Mouse (Mus musculus) intestine, embryonic 14.5 days (tissue): ENCODE data around the gene Olfr1181. TPM values are rescaled to one million over a fixed set of nuclear protein-coding genes. Genes with fewer than 3 reads are reported as not detected.
"Not testable (repeated sequence)": the region's sequence is repeated elsewhere in the genome, so short reads cannot be mapped to it uniquely, and the experiment has no call there.

Experiments
- ATAC-seq: fragments of 200-750 bp; cut with Nextera tagmentation; replicated peaks from 2 replicates; pipeline ENCODE4 v1.8.0; 2017; ENCODE audit warnings: low read depth, moderate number of reproducible peaks, moderate TSS enrichment, moderate library complexity; ENCODE audit not compliant: low FRiP score, low TSS enrichment
- DNase-seq: peaks from one replicate; pipeline ENCODE4 v3.0.0-alpha.2; 2018; ENCODE audit warnings: low spot score
- H3K27ac ChIP-seq: fragments of 300-500 bp; sonication (generic); 2 replicates; pipeline ENCODE4 v1.5.1; 2014; ENCODE audit warnings: low read depth, mild to moderate bottlenecking, control low read depth
- H3K27me3 ChIP-seq: fragments of 300-500 bp; sonication (generic); replicated peaks from 2 replicates; pipeline ENCODE4 v1.6.1; 2014; ENCODE audit warnings: low read length, control low read depth; ENCODE audit not compliant: control insufficient read depth, insufficient read depth
- H3K36me3 ChIP-seq: fragments of 300-500 bp; sonication (generic); 2 replicates; pipeline ENCODE4 v1.6.1; 2014; ENCODE audit warnings: low read length, control low read depth; ENCODE audit not compliant: control insufficient read depth, insufficient read depth
- H3K4me1 ChIP-seq: fragments of 300-500 bp; sonication (generic); replicated peaks from 2 replicates; pipeline ENCODE4 v1.6.1; 2014; ENCODE audit warnings: low read length, control low read depth, mixed read lengths; ENCODE audit not compliant: control insufficient read depth, insufficient read depth
- H3K4me2 ChIP-seq: fragments of 300-500 bp; sonication (generic); 2 replicates; pipeline ENCODE4 v1.6.1; 2014; ENCODE audit warnings: low read length
- H3K4me3 ChIP-seq: fragments of 300-500 bp; sonication (generic); 2 replicates; pipeline ENCODE4 v1.5.1; 2014; ENCODE audit warnings: low read depth, low read length, control low read depth, mixed read lengths
- H3K9ac ChIP-seq: fragments of 300-500 bp; sonication (generic); 2 replicates; pipeline ENCODE4 v1.6.1; 2014; ENCODE audit warnings: mild to moderate bottlenecking, low read length
- H3K9me3 ChIP-seq: fragments of 300-500 bp; sonication (generic); 2 replicates; pipeline ENCODE4 v1.6.1; 2016; ENCODE audit warnings: low read length, control low read depth; ENCODE audit not compliant: control insufficient read depth
- WGBS: fragments of 180-500 bp; shearing (Covaris S2); extraction: QIAGEN DNeasy Blood & Tissue Kit; methylation state at CpG from one replicate; pipeline ENCODE4 v1.1.7; 2014; 5-methylcytosine and 5-hydroxymethylcytosine counted together
- polyA plus RNA-seq: library from polyadenylated mRNA; unstranded; fragments of >200 nt; fragmentation: Nextera tagmentation; extraction: Ambion mirVana; gene quantifications from 2 replicates; pipeline ENCODE4 v1.2.1, GENCODE M21; 2014

The Olfr1181 gene
- polyA plus RNA-seq, result not detected in 2 replicates

GRCm38 (mm10) chr2:88426071-88426470 is at the start of gene Olfr1181:
TSS of gene Olfr1181 (minus strand) at chr2:88426171.
- H3K4me1 ChIP-seq, result no peaks in the 10 kb centered on the region
- no peaks in the 10 kb centered on the region for H3K36me3 ChIP-seq
- ATAC-seq, result no peak
- no peaks in the 10 kb centered on the region for H3K9me3 ChIP-seq
- WGBS, result 83% methylated on average over 1 of the region's 1 CpGs
- no peak within 1 kb of the TSS for H3K4me2 ChIP-seq
- H3K9ac ChIP-seq, result no peak within 1 kb of the TSS
- no peak within 1 kb of the TSS for H3K4me3 ChIP-seq
- H3K27me3 ChIP-seq, result no peaks in the 10 kb centered on the region
- no peak within 1 kb of the TSS for H3K27ac ChIP-seq
- no peak for DNase-seq

GRCm38 (mm10) chr2:88454567-88454966 is 28.6 kb upstream of the Olfr1181 start, which contains the start of gene Olfr1183:
TSS of gene Olfr1183 (plus strand) at chr2:88454867.
- H3K9ac ChIP-seq, H3K4me3 ChIP-seq, H3K9me3 ChIP-seq, H3K27ac ChIP-seq, ATAC-seq, H3K4me1 ChIP-seq, H3K27me3 ChIP-seq, H3K4me2 ChIP-seq, H3K36me3 ChIP-seq, DNase-seq: not testable (repeated sequence)
- 90% methylated on average over 1 of the region's 1 CpGs for WGBS

GRCm38 (mm10) chr2:88449031-88449430 is 23.1 kb upstream of the Olfr1181 start, which contains the start of gene Gm13757:
TSS of gene Gm13757 (minus strand) at chr2:88449131.
- Histone ChIP-seq H3K9ac (no peak within 1 kb of the TSS), H3K9me3 (no peaks in the 10 kb centered on the region), H3K4me3 (no peak within 1 kb of the TSS), H3K4me2 (no peak within 1 kb of the TSS), H3K4me1 (no peaks in the 10 kb centered on the region), H3K27me3 (no peaks in the 10 kb centered on the region), H3K27ac (no peak within 1 kb of the TSS), H3K36me3 (no peaks in the 10 kb centered on the region)
- 92% methylated on average over 1 of the region's 1 CpGs for WGBS
- ATAC-seq (no peak), DNase-seq (no peak)

- Histone ChIP-seq H3K36me3 (no peaks in the 10 kb centered on the region), H3K4me2 (no peak within 1 kb of the TSS), H3K27me3 (no peaks in the 10 kb centered on the region), H3K9me3 (no peaks in the 10 kb centered on the region), H3K4me1 (no peaks in the 10 kb centered on the region), H3K4me3 (no peak within 1 kb of the TSS), H3K27ac (no peak within 1 kb of the TSS), H3K9ac (no peak within 1 kb of the TSS)
- no peak for ATAC-seq
- no peak for DNase-seq
- 63% methylated on average over 2 of the region's 2 CpGs for WGBS
Observed at GRCm38 (mm10) chr2:88419051-88419450, 6.9 kb downstream of the Olfr1181 start, which contains the start of gene Olfr1180. TSS of gene Olfr1180 (minus strand) at chr2:88419151.

GRCm38 (mm10) chr2:88406353-88406752 is 19.6 kb downstream of the Olfr1181 start, which contains the start of gene Olfr1179:
TSS of gene Olfr1179 (minus strand) at chr2:88406453.
- Histone ChIP-seq H3K4me2 (no peak within 1 kb of the TSS), H3K4me3 (no peak within 1 kb of the TSS), H3K27ac (no peak within 1 kb of the TSS), H3K4me1 (no peaks in the 10 kb centered on the region), H3K9ac (no peak within 1 kb of the TSS), H3K27me3 (no peaks in the 10 kb centered on the region), H3K9me3 (no peaks in the 10 kb centered on the region), H3K36me3 (no peaks in the 10 kb centered on the region)
- DNase-seq (no peak), ATAC-seq (no peak)
- 91% methylated on average over 3 of the region's 3 CpGs for WGBS

- no peaks in the 10 kb centered on the region for H3K36me3 ChIP-seq
- DNase-seq (no peak), ATAC-seq (no peak)
- no peak within 1 kb of the TSS for H3K9ac ChIP-seq
- no peaks in the 10 kb centered on the region for H3K4me1 ChIP-seq
- no peak within 1 kb of the TSS for H3K4me3 ChIP-seq
- H3K27me3 ChIP-seq, result no peaks in the 10 kb centered on the region
- 83% methylated on average over 1 of the region's 1 CpGs for WGBS
- no peaks in the 10 kb centered on the region for H3K9me3 ChIP-seq
- no peak within 1 kb of the TSS for H3K27ac ChIP-seq
- no peak within 1 kb of the TSS for H3K4me2 ChIP-seq
Observed at GRCm38 (mm10) chr2:88386762-88387161, 39.2 kb downstream of the Olfr1181 start, which contains the start of gene Olfr1178. TSS of gene Olfr1178 (plus strand) at chr2:88387062.

Other genes starting within 250 kb of the Olfr1181 start
- gene Olfr1168, start 244.3 kb downstream of the Olfr1181 start, polyA plus RNA-seq, result not detected in 2 replicates
- gene Olfr1170, start 197.8 kb downstream of the Olfr1181 start, polyA plus RNA-seq, result not detected in 2 replicates
- not detected in 2 replicates for gene Olfr1173, start 146.3 kb downstream of the Olfr1181 start, polyA plus RNA-seq
- gene Olfr1174-ps, start 111.0 kb downstream of the Olfr1181 start, polyA plus RNA-seq, result not detected in 2 replicates
- not detected in 2 replicates for gene Olfr1175-ps, start 99.0 kb downstream of the Olfr1181 start, polyA plus RNA-seq
- gene Olfr1176, start 89.5 kb downstream of the Olfr1181 start, polyA plus RNA-seq, result not detected in 2 replicates
- not detected in 2 replicates for gene Olfr1177-ps, start 79.7 kb downstream of the Olfr1181 start, polyA plus RNA-seq
- gene Olfr1178, start 39.1 kb downstream of the Olfr1181 start, polyA plus RNA-seq, result not detected in 2 replicates
- gene Olfr1179, start 19.7 kb downstream of the Olfr1181 start, polyA plus RNA-seq, result not detected in 2 replicates
- gene Olfr1180, start 7.0 kb downstream of the Olfr1181 start, polyA plus RNA-seq, result not detected in 2 replicates
- gene Gm13757, start 23.0 kb upstream of the Olfr1181 start, polyA plus RNA-seq, result not detected in 2 replicates
- gene Olfr1183, start 28.7 kb upstream of the Olfr1181 start, polyA plus RNA-seq, result not detected in 2 replicates
- not detected in 2 replicates for gene Olfr1184, start 57.4 kb upstream of the Olfr1181 start, polyA plus RNA-seq
- gene Olfr1185-ps1, start 67.1 kb upstream of the Olfr1181 start, polyA plus RNA-seq, result not detected in 2 replicates
- not detected in 2 replicates for gene Olfr1186, start 92.4 kb upstream of the Olfr1181 start, polyA plus RNA-seq
- not detected in 2 replicates for gene Olfr1188, start 130.8 kb upstream of the Olfr1181 start, polyA plus RNA-seq
- not detected in 2 replicates for gene Olfr1189, start 160.3 kb upstream of the Olfr1181 start, polyA plus RNA-seq
- not detected in 2 replicates for gene Olfr1191-ps1, start 214.4 kb upstream of the Olfr1181 start, polyA plus RNA-seq
- not detected in 2 replicates for gene Olfr1192-ps1, start 222.3 kb upstream of the Olfr1181 start, polyA plus RNA-seq
- gene Olfr1193, start 249.5 kb upstream of the Olfr1181 start, polyA plus RNA-seq, result not detected in 2 replicates